Mouse (Mus musculus): ENCODE results near the gene Mphosph6.

GRCm38 (mm10) chr8:117810676-117811075 lies 8.9 kb upstream of the Mphosph6 start:
- TF ChIP-seq GATA1 (IDR thresholded peaks at IDR 0.05; ENCODE audit: borderline replicate concordance, low read length) (no peak), FLI1 (IDR thresholded peaks at IDR 0.05; ENCODE audit: low read length) (no peak)
